Mouse (Mus musculus) intestine, embryonic 16.5 days (tissue): ENCODE data around the gene Ceacam9. TPM values are rescaled to one million over a fixed set of nuclear protein-coding genes. Genes with fewer than 3 reads are reported as not detected.
"Not testable (repeated sequence)": the region's sequence is repeated elsewhere in the genome, so short reads cannot be mapped to it uniquely, and the experiment has no call there.

Experiments used
- ATAC-seq: fragments of 200-750 bp; cut with Nextera tagmentation; 2 replicates; pipeline ENCODE4 v1.8.0; 2017; ENCODE audit warnings: moderate TSS enrichment, moderate library complexity
- H3K27ac ChIP-seq: fragments of 300-500 bp; sonication (generic); 2 replicates; pipeline ENCODE4 v1.5.1; 2014; ENCODE audit warnings: mild to moderate bottlenecking, low read length
- H3K27me3 ChIP-seq: fragments of 300-500 bp; sonication (generic); replicated peaks from 2 replicates; pipeline ENCODE4 v1.6.1; 2014; ENCODE audit warnings: low read length, control low read depth, mixed read lengths; ENCODE audit not compliant: control insufficient read depth, insufficient read depth
- H3K36me3 ChIP-seq: fragments of 300-500 bp; sonication (generic); 2 replicates; pipeline ENCODE4 v1.6.1; 2014; ENCODE audit warnings: low read length, control low read depth; ENCODE audit not compliant: control insufficient read depth, insufficient read depth
- H3K4me1 ChIP-seq: fragments of 300-500 bp; sonication (generic); 2 replicates; pipeline ENCODE4 v1.6.1; 2014; ENCODE audit warnings: low read length, control low read depth, mixed read lengths; ENCODE audit not compliant: control insufficient read depth, insufficient read depth
- H3K4me2 ChIP-seq: fragments of 300-500 bp; sonication (generic); 2 replicates; pipeline ENCODE4 v1.6.1; 2014; ENCODE audit warnings: low read depth, low read length, control low read depth
- H3K4me3 ChIP-seq: fragments of 300-500 bp; sonication (generic); 2 replicates; pipeline ENCODE4 v1.5.1; 2014; ENCODE audit warnings: mild to moderate bottlenecking, low read length
- H3K9ac ChIP-seq: fragments of 300-500 bp; sonication (generic); 2 replicates; pipeline ENCODE4 v1.6.1; 2014; ENCODE audit warnings: low read depth, low read length
- H3K9me3 ChIP-seq: fragments of 300-500 bp; sonication (generic); 2 replicates; pipeline ENCODE4 v1.6.1; 2016; ENCODE audit warnings: low read length, control low read depth; ENCODE audit not compliant: control insufficient read depth
- WGBS: fragments of 180-500 bp; shearing (Covaris S2); extraction: QIAGEN DNeasy Blood & Tissue Kit; methylation state at CpG from one replicate; pipeline ENCODE4 v1.1.7; 2014; 5-methylcytosine and 5-hydroxymethylcytosine counted together
- polyA plus RNA-seq: library from polyadenylated mRNA; unstranded; fragments of >200 nt; fragmentation: Nextera tagmentation; extraction: Ambion mirVana; gene quantifications from 2 replicates; pipeline ENCODE4 v1.2.1, GENCODE M21; 2015

Gene Ceacam9
- 0.10 TPM in 1 of 2 replicates, not detected in the other for polyA plus RNA-seq

GRCm38 (mm10) chr7:16721629-16722028 lies at the start of gene Ceacam9:
Ceacam9 (plus strand) TSS chr7:16721929.
- Histone ChIP-seq H3K9ac (no peak within 1 kb of the TSS), H3K4me2 (no peak within 1 kb of the TSS), H3K27ac (no peak within 1 kb of the TSS), H3K4me3 (no peak within 1 kb of the TSS), H3K4me1 (no peaks in the 10 kb centered on the region), H3K9me3 (no peaks in the 10 kb centered on the region), H3K27me3 (no peaks in the 10 kb centered on the region), H3K36me3 (no peaks in the 10 kb centered on the region)
- 82% methylated on average over 2 of the region's 2 CpGs for WGBS
- no peak for ATAC-seq

- WGBS = 50% methylated on average over 1 of the region's 1 CpGs
- Histone ChIP-seq H3K36me3 (no peaks in the 10 kb centered on the region), H3K4me3 (no peak overlapping the region), H3K27ac (no peak overlapping the region), H3K4me1 (no peaks in the 10 kb centered on the region), H3K27me3 (no peaks in the 10 kb centered on the region), H3K9ac (no peak overlapping the region), H3K9me3 (no peaks in the 10 kb centered on the region), H3K4me2 (no peak overlapping the region)
- ATAC-seq = no peak
Observed at GRCm38 (mm10) chr7:16673823-16674222, 47.9 kb upstream of the Ceacam9 start.

GRCm38 (mm10) chr7:16674699-16675098 lies 47.0 kb upstream of the Ceacam9 start:
- H3K4me3 ChIP-seq, H3K4me2 ChIP-seq, H3K9me3 ChIP-seq, H3K27ac ChIP-seq, H3K36me3 ChIP-seq, ATAC-seq, H3K9ac ChIP-seq, H3K4me1 ChIP-seq, H3K27me3 ChIP-seq: not testable (repeated sequence)
- WGBS = 50% methylated on average over 5 of the region's 5 CpGs

GRCm38 (mm10) chr7:16675605-16676004 lies 46.1 kb upstream of the Ceacam9 start, which contains the start of gene Ceacam15:
Ceacam15 (minus strand) TSS chr7:16675705.
- no peak within 1 kb of the TSS for H3K27ac ChIP-seq
- ATAC-seq = no peak

GRCm38 (mm10) chr7:16680194-16680593 lies 41.5 kb upstream of the Ceacam9 start:
- WGBS = 41% methylated on average over 3 of the region's 3 CpGs
- not testable (repeated sequence) for H3K9ac ChIP-seq, H3K9me3 ChIP-seq, H3K4me2 ChIP-seq, H3K27ac ChIP-seq, H3K36me3 ChIP-seq, ATAC-seq, H3K4me3 ChIP-seq, H3K4me1 ChIP-seq, H3K27me3 ChIP-seq

More at GRCm38 (mm10) chr7:16675605-16676004, 46.1 kb upstream of the Ceacam9 start, which contains the start of gene Ceacam15:
- Histone ChIP-seq H3K4me2 (no peak within 1 kb of the TSS), H3K36me3 (no peaks in the 10 kb centered on the region), H3K4me1 (no peaks in the 10 kb centered on the region), H3K9me3 (no peaks in the 10 kb centered on the region), H3K4me3 (no peak within 1 kb of the TSS), H3K9ac (no peak within 1 kb of the TSS), H3K27me3 (no peaks in the 10 kb centered on the region)
- 63% methylated on average over 1 of the region's 1 CpGs for WGBS

GRCm38 (mm10) chr7:16689196-16689595 lies 32.5 kb upstream of the Ceacam9 start:
- Histone ChIP-seq H3K4me3 (no peak overlapping the region), H3K9ac (no peak overlapping the region), H3K4me2 (no peak overlapping the region), H3K27ac (no peak overlapping the region), H3K9me3 (peaks cover 4% of the 10 kb centered on the region; the same call in 1 of the 2 replicates), H3K36me3 (no peaks in the 10 kb centered on the region), H3K27me3 (no peaks in the 10 kb centered on the region), H3K4me1 (no peaks in the 10 kb centered on the region)
- no peak for ATAC-seq
- WGBS = 68% methylated on average over 5 of the region's 5 CpGs

- Histone ChIP-seq H3K9me3 (no peaks in the 10 kb centered on the region), H3K36me3 (no peaks in the 10 kb centered on the region), H3K9ac (no peak overlapping the region), H3K4me2 (no peak overlapping the region), H3K4me3 (no peak overlapping the region), H3K27me3 (no peaks in the 10 kb centered on the region), H3K27ac (no peak overlapping the region), H3K4me1 (no peaks in the 10 kb centered on the region)
- no peak for ATAC-seq
- WGBS = 36% methylated on average over 3 of the region's 3 CpGs
Observed at GRCm38 (mm10) chr7:16695025-16695424, 26.7 kb upstream of the Ceacam9 start.

GRCm38 (mm10) chr7:16699042-16699441 lies 22.7 kb upstream of the Ceacam9 start:
- H3K27me3 ChIP-seq = no peaks in the 10 kb centered on the region

GRCm38 (mm10) chr7:16700583-16700982 lies 21.1 kb upstream of the Ceacam9 start:
- H3K36me3 ChIP-seq = no peaks in the 10 kb centered on the region
- no peaks in the 10 kb centered on the region for H3K9me3 ChIP-seq
- no peak overlapping the region for H3K9ac ChIP-seq
- H3K4me2 ChIP-seq = no peak overlapping the region
- no peak overlapping the region for H3K4me3 ChIP-seq
- no peaks in the 10 kb centered on the region for H3K27me3 ChIP-seq
- no peak overlapping the region for H3K27ac ChIP-seq
- H3K4me1 ChIP-seq = no peaks in the 10 kb centered on the region
- ATAC-seq = no peak
- 54% methylated on average over 5 of the region's 5 CpGs for WGBS

More at GRCm38 (mm10) chr7:16699042-16699441, 22.7 kb upstream of the Ceacam9 start:
- Histone ChIP-seq H3K27ac (no peak overlapping the region), H3K36me3 (no peaks in the 10 kb centered on the region), H3K9ac (no peak overlapping the region), H3K4me1 (no peaks in the 10 kb centered on the region), H3K4me2 (no peak overlapping the region), H3K9me3 (no peaks in the 10 kb centered on the region), H3K4me3 (no peak overlapping the region)
- WGBS = 36% methylated on average over 2 of the region's 2 CpGs
- ATAC-seq = no peak

GRCm38 (mm10) chr7:16706385-16706784 lies 15.3 kb upstream of the Ceacam9 start:
- no peaks in the 10 kb centered on the region for H3K36me3 ChIP-seq
- whole genome bisulfite sequencing = 30% methylated on average over 9 of the region's 9 CpGs
- no peak overlapping the region for H3K4me3 ChIP-seq
- H3K4me1 ChIP-seq = no peaks in the 10 kb centered on the region
- no peak overlapping the region for H3K27ac ChIP-seq
- H3K4me2 ChIP-seq = no peak overlapping the region
- no peak overlapping the region for H3K9ac ChIP-seq
- 0 out of 2 replicates have a peak, but pooled peaks cover 2% of the 10 kb centered on the region for H3K27me3 ChIP-seq
- no peak for ATAC-seq
- no peaks in the 10 kb centered on the region for H3K9me3 ChIP-seq
